Mouse (Mus musculus) neural tube, embryonic 12.5 days (tissue): ENCODE measurements around the gene Gm813. TPM values are rescaled to one million over a fixed set of nuclear protein-coding genes. Genes with fewer than 3 reads are reported as not detected.

Experiments used
- ATAC-seq: fragments of 200-750 bp; cut with Nextera tagmentation; 2 replicates; pipeline ENCODE4 v1.8.0; 2017; ENCODE audit warnings: low read depth, mild to moderate bottlenecking, moderate TSS enrichment, moderate library complexity; ENCODE audit not compliant: low FRiP score
- H3K27ac ChIP-seq: fragments of 300-500 bp; sonication (generic); 2 replicates; pipeline ENCODE4 v1.5.1; 2016
- H3K27me3 ChIP-seq: fragments of 300-500 bp; sonication (generic); replicated peaks from 2 replicates; pipeline ENCODE4 v1.6.1; 2016; ENCODE audit warnings: mild to moderate bottlenecking
- H3K36me3 ChIP-seq: fragments of 300-500 bp; sonication (generic); 2 replicates; pipeline ENCODE4 v1.6.1; 2016; ENCODE audit warnings: mild to moderate bottlenecking
- H3K4me1 ChIP-seq: fragments of 300-500 bp; sonication (generic); 2 replicates; pipeline ENCODE4 v1.6.1; 2016
- H3K4me2 ChIP-seq: fragments of 300-500 bp; sonication (generic); replicated peaks from 2 replicates; pipeline ENCODE4 v1.6.1; 2016; ENCODE audit warnings: mild to moderate bottlenecking
- H3K4me3 ChIP-seq: fragments of 300-500 bp; sonication (generic); 2 replicates; pipeline ENCODE4 v1.5.1; 2016
- H3K9ac ChIP-seq: fragments of 300-500 bp; sonication (generic); 2 replicates; pipeline ENCODE4 v1.6.1; 2016; ENCODE audit warnings: mild to moderate bottlenecking
- H3K9me3 ChIP-seq: fragments of 300-500 bp; sonication (generic); 2 replicates; pipeline ENCODE4 v1.6.1; 2016; ENCODE audit warnings: mild to moderate bottlenecking
- WGBS: fragments of 180-500 bp; shearing (Covaris S2); methylation state at CpG from one replicate; pipeline ENCODE4 v1.1.7; 2016; 5-methylcytosine and 5-hydroxymethylcytosine counted together
- polyA plus RNA-seq: library from polyadenylated mRNA; unstranded; fragments of >200 nt; fragmentation: Nextera tagmentation; extraction: Ambion mirVana; gene quantifications from 2 replicates; pipeline ENCODE4 v1.2.1, GENCODE M21; 2016

Gm813 gene
- polyA plus RNA-seq, 1 experiment from 2014 or later: not detected

GRCm38 (mm10) chr16:58600846-58601245 lies 15.9 kb downstream of the Gm813 start:
- Histone ChIP-seq H3K27ac (no peak overlapping the region), H3K4me3 (no peak overlapping the region), H3K4me1 (no peaks in the 10 kb centered on the region), H3K36me3 (no peaks in the 10 kb centered on the region), H3K27me3 (no peaks in the 10 kb centered on the region), H3K9ac (no peak overlapping the region), H3K9me3 (no peaks in the 10 kb centered on the region), H3K4me2 (no peak overlapping the region)
- no peak for ATAC-seq
- 93% methylated on average over 6 of the region's 6 CpGs for WGBS

GRCm38 (mm10) chr16:58591299-58591698 lies 25.5 kb downstream of the Gm813 start:
- no peaks in the 10 kb centered on the region for H3K4me1 ChIP-seq
- no peak overlapping the region for H3K4me3 ChIP-seq
- H3K27me3 ChIP-seq: no peaks in the 10 kb centered on the region
- H3K27ac ChIP-seq: no peak overlapping the region
- 84% methylated on average over 3 of the region's 3 CpGs for WGBS
- no peak for ATAC-seq
- H3K36me3 ChIP-seq: no peaks in the 10 kb centered on the region
- no peaks in the 10 kb centered on the region for H3K9me3 ChIP-seq
- H3K4me2 ChIP-seq: no peak overlapping the region
- H3K9ac ChIP-seq: no peak overlapping the region

- H3K36me3 ChIP-seq: no peaks in the 10 kb centered on the region
- H3K9ac ChIP-seq: no peak overlapping the region
- ATAC-seq: no peak
- no peaks in the 10 kb centered on the region for H3K9me3 ChIP-seq
- no peak overlapping the region for H3K27ac ChIP-seq
- no peak overlapping the region for H3K4me2 ChIP-seq
- H3K4me1 ChIP-seq: no peaks in the 10 kb centered on the region
- H3K4me3 ChIP-seq: no peak overlapping the region
- H3K27me3 ChIP-seq: no peaks in the 10 kb centered on the region
Measured at GRCm38 (mm10) chr16:58589444-58589843, 27.3 kb downstream of the Gm813 start.

- 94% methylated on average over 6 of the region's 6 CpGs for WGBS
- Histone ChIP-seq H3K36me3 (no peaks in the 10 kb centered on the region), H3K4me1 (no peaks in the 10 kb centered on the region), H3K9ac (no peak overlapping the region), H3K9me3 (no peaks in the 10 kb centered on the region), H3K27me3 (no peaks in the 10 kb centered on the region), H3K4me3 (no peak overlapping the region), H3K4me2 (no peak overlapping the region), H3K27ac (no peak overlapping the region)
- ATAC-seq: no peak
Measured at GRCm38 (mm10) chr16:58573949-58574722, 42.6 kb downstream of the Gm813 start.

GRCm38 (mm10) chr16:58570694-58571264 lies 46.0 kb downstream of the Gm813 start:
- H3K9ac ChIP-seq: no peak overlapping the region
- no peak for ATAC-seq
- no peaks in the 10 kb centered on the region for H3K9me3 ChIP-seq
- no peak overlapping the region for H3K4me2 ChIP-seq
- no peaks in the 10 kb centered on the region for H3K4me1 ChIP-seq
- no peak overlapping the region for H3K27ac ChIP-seq
- no peak overlapping the region for H3K4me3 ChIP-seq
- H3K36me3 ChIP-seq: no peaks in the 10 kb centered on the region
- no peaks in the 10 kb centered on the region for H3K27me3 ChIP-seq

Other genes starting within 250 kb of the Gm813 start
- 15.3 and 19.0 TPM in 2 replicates for gene Dcbld2, start 208.5 kb downstream of the Gm813 start, polyA plus RNA-seq
- gene St3gal6, start 92.7 kb downstream of the Gm813 start, polyA plus RNA-seq: 6.8 and 7.4 TPM in 2 replicates
- 0.18 TPM in 1 of 2 replicates, not detected in the other for gene E330017A01Rik, start 21.8 kb upstream of the Gm813 start, polyA plus RNA-seq
- gene Cpox, start 53.3 kb upstream of the Gm813 start, polyA plus RNA-seq: 19.9 and 20.9 TPM in 2 replicates
- not detected in 2 replicates for gene Gpr15, start 102.1 kb upstream of the Gm813 start, polyA plus RNA-seq
- 113 and 121 TPM in 2 replicates for gene Cldnd1, start 110.9 kb upstream of the Gm813 start, polyA plus RNA-seq
- not detected in 2 replicates for gene Olfr172, start 146.2 kb upstream of the Gm813 start, polyA plus RNA-seq
- not detected in 2 replicates for gene Olfr173, start 183.3 kb upstream of the Gm813 start, polyA plus RNA-seq
- gene Olfr175-ps1, start 209.8 kb upstream of the Gm813 start, polyA plus RNA-seq: not detected in 2 replicates